Mouse (Mus musculus): ENCODE data around the gene Cygb.

Cygb gene

DNA sequence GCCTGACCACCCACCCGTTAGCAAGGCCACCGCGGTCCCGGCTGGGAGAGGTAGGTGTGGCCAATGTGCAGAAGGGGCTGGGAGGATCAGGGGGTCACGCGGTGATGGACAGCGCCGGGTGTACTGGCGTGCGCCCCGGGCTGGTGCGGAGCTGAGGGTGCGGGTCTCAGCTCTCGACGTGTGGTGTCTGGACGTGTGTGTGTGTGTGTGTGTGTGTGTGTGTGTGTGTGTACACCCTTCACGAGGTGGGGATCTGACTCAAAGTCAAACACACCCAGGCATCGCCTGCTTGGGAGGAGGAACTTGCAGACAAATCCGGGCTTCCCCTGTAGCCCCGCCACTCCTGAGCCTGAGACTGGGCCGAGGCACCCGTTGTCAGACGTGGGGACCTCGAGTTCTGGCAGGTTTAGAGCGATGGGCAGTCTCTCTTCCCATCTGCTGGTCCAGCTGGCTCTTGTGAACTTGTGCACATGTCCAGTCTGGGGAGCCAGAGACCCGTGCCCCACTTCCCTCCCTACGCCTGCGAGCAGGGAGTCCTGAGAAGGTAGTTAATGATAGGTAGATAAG, at the start of gene Cygb:
Gene Cygb (minus strand): TSS at position 59 of the 567 bp plus-strand sequence.
- DNase-seq = no peak

DNA sequence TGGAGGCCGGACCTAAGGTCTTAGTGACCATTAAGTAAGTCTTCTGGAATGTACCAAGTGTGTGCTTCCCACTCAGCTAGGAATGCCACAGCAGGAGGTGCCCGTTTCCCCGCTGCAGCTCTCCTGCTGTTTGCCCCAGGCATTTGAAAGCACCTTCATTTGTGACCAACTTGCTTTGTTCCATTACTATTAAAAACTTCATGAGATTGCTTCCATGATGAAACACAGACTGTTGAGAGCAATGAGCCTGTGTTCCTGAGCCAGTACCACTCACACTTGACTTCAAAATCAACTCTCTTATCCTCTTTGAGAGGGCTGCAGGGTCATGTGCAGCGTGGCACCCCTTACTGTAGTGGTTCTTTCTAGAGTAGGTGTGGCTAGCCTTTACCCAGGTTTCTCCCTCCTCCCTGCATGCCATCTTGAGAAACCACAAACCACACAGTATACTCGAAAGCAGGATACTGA, 47.3 kb upstream of the Cygb start:
- peak in 1 of 2 experiments; percentile 70 for DNase-seq

DNA sequence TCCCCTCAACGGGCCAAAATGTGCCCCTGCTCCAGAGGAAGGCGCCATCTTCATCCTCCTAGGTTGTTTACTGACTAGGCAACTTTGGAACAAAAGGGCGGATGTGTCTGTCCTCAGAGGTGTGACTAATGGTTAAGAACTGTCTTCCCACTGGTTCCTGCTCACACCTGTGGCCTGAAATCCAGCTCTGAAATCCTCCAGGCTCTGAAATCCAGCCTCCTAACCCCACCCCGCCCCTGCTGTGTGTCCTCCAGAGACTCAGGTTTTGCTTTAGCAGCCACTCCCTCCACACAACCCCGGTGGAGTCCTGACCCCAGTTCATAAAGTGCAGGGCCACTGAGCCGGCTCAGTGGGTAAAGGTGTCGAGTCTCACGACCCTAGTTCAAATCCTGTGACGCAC, 43.4 kb upstream of the Cygb start:
- no peak for DNase-seq

DNA sequence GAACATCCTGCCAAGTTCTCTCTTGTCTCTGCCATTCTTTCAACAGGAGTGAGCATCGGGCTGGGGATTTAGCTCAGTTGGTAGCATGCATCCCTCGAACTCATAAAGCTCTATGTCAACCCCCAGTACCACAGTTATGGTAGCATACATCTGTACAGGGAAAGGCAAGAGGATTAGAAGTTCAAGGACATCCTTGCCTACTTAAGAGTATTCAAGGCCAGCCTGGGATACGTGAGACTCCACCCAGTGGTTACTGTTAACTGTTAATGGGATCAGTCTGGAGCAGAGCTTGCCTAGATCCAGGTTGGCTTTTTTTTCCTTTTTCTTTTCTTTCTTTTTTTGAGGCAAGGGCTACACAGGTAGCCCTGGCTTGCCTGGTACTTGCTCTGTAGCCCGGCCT, 42.3 kb upstream of the Cygb start:
- DNase-seq = no peak

DNA sequence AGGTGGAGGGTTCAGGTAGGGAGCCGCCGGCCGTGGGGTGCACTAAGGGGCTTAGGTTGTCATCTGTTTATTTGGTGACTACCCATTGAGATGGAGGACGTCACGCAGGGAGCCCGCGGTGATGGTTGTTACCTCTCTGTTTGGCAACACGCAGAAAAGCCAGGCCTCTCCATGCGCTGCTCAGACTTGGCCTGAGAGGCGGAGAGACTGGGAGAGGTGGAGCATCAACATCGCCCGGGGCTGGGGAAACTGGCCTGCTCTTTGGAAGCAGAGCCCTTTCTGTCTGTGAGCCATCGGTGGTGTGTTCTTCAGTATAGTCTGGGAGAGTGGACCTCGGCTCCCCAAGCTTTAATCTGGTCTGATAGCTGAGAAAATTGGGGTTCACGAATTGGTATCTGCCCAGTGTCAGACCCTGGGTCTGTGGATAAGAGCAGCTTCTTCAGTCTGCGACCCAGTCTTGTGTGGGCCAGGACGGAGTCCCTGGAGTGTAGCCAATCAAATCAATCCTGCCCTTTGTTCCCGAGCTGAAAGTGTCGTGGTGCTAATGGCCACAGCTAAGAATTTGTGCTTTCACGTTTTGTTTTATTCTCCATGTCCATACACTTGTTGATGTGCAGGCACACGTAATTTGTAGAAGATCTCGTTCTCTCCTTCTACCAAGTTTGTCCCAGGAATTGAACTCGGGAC, 41.2 kb upstream of the Cygb start:
- peak in 1 of 2 experiments; percentile 61 for DNase-seq

DNA sequence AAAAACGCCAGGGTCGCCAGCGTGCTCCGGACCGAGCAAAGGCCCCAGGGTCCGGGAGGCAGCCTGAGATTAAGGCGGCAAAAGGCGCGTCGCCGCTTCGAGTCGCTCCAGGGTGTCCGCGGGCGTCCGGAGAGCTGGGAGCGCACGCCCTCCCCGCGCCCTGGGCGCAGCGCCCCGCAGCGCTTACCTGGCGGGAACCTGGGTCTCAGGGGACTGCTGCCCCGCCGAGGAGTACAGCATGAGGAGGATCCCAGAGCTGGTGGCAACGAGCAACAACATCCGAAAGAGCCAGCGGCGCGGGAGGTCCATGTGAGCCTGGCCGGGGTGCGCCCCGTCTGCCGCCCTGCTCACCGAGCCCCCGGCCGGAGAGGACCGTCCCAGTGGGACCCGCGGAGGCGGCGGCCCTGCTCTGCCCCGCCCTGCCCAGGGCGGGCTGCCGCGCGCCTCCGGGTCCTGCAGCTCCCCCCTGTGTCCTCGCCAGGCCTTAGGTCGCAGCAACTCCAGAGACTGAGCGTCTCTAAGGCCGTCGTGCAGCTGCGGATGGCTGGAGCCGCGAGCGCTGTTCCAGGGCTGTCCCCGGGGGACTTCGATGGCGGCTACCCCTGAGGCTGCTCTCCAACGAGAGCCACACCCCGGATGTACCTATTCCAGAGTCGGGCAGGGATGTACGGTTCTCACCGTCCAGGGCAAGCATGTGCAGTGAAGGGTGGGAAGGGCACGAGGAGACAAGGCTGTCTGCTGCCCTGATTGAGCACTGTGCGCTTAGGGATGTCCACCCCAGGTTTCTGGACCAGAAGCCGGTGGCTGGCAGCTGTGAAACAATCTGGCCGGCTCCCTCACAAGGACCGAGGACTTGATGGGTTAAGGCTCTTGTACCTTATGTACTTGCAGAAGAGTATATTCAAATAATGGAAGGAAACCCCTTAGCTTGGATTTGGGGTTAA, 40.4 kb upstream of the Cygb start:
- DNase-seq = peak in 1 of 2 experiments; percentile 68

DNA sequence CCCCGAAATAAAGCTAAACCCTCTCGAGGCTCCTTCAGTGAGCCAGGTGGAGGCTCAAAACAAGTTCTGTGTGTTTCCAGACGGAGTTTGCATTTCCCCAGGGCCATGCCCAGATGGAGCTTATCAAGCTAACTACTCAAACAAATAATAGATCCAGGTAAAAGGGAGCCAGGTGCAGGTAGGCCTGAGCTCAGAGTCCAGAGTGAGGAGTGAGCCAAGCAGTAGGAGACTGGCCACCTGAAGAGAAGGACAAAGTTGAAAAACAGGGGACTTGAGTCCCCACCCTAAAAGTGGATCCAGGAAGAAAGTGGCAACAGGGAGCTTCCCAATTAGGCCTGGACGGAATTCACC, 39.8 kb upstream of the Cygb start:
- no peak for DNase-seq

DNA sequence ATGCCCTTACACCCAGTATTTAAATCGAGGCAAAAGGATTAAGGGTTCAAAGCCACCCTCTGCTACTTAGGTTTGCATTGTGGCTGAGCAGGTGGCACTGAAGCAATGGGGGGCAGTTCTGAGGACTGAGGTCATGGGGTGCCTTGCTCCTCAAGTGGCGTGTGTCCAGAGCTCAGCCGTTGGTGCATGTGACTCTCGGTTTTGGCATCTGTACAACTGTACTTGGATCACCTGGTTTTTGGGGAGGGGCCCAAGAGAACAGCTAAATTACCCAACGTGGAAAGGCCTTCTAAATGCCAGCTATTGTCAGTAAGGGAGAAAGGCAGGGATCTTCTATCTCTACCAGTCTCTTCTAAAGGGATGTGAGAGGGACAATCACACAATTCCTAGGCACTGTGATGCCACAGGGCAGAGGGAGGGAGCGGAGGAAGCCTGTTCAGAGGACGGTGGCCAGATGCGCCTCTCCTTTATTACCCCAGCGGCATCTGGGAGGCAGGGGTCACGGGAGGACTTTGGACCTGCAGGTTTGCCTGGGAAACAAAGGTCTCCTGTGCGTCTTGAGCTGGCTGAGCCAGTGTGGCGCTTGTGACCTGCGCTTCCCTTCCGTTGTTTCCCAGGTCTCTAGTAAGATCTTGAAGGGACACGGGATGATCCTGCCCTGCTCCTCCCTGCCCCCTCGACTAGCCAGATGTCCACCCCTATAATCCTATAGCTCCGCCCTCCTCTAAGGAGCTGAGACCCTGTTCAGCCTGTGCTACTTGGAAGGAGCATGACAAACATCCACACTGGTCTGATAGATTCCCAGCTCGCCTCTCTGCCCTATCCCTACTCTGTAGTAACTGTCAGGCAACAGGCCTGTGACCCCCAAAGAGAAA, 36.8 kb upstream of the Cygb start:
- DNase-seq = peak; percentile 79

DNA sequence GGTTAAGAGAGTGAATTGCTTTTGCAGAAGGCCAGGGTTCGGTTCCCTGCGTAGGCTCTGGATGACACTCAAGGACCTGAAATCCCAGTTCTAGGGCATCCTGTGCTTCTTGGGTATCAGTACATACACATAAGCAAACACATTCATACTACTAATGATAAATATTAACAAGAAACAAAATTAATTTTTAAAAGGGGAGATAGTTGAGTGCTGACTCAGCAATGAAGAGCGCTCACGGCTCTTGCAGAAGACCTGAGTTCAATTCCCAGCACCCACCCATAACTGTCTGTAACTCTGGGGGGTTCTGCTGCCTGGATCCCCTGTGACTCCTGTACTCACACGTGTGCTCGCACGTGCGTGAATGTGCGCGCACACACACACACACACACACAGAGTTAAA, 35.5 kb upstream of the Cygb start:
- DNase-seq = no peak

DNA sequence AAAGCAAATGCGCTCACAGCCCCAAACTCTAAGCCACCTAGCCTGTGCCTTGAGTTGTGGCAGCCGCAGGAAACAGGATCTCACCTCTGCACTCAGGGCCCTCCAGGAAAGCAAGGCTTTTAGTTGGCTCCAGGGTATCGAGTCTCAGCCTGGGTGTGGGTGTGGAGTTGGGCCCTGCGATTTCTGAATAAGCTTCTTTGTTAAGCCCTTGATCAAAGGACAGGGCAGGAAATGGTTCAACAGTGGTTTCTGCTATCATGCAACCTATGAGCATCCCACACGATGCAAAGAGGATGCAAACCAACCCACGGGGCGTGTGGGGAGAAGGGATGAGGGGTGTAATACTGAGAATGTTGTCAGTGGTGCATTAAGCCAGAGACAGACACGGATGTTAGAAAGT, 33.8 kb upstream of the Cygb start:
- no peak for DNase-seq

DNA sequence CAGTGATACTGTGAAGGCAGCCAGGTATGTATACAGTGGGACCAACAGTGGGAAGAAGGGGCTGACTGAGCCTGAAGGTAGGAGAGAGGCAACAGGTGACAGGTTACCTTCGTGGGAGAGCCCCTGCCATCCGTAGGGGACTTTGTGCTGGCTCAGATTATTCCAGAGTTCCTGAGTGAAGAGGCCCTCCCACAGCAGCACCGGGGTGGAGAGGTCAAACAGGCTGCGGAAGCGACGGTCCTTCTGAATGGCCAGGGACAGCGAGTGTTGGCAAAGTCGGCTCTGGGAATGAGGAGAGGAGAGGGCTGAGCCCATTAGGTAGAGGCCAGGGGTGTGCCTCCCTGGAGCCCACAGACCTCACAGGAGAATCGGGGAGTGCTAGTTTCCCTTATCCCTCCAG, 31.6 kb upstream of the Cygb start:
- peak in 1 of 2 experiments; percentile 52 for DNase-seq

DNA sequence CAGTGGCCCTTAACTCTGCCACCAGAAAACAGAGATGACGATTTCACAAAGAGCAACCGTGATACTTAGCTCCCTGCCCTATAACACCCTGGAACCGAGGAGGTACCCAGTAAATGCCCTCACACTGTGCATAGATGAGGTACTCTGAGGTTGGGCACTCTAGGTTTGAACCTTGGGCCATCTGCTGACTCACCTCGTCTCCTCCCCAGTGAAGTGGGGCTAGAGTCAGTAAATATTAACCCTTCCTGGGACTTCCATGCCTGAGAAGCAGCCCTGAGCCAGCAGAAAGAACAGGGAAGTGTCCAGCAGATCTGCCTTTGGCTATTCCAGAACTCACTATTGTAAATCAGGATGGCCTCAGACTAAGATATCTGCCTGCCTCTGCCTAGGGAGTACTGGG, 29.7 kb upstream of the Cygb start:
- peak; percentile 80 to 86 for DNase-seq

DNA sequence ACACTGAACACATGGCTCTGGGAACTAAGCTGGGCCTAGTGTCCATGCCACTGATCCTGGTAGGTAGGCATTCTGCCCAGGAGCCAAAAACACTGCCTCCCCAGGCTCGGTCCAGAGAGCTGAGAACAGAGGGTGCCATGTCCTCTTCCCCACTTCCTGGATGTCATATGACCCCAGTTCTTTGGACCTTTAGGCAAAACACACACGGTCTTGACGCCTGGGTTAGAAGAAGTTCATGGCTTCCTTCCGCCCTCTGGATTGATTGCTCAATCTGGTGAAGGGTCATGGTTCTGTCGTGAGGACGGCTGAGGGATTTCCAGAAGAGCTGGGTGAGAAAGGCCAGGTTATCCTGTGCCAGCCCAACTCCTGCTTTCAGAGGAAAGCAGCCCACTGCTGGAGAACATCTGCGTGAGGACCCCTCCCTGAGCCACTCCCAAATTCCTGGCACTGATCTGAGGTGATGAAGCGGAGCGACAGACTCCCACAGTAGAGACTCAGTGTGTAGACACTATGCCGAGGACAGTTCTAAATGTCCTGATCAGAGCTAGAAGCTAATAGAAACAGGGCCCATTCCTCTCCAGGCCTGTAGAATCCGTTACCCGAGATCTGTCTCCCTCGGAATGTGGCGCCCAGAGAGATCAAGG, 28.5 kb upstream of the Cygb start:
- DNase-seq = peak; percentile 81 to 89

DNA sequence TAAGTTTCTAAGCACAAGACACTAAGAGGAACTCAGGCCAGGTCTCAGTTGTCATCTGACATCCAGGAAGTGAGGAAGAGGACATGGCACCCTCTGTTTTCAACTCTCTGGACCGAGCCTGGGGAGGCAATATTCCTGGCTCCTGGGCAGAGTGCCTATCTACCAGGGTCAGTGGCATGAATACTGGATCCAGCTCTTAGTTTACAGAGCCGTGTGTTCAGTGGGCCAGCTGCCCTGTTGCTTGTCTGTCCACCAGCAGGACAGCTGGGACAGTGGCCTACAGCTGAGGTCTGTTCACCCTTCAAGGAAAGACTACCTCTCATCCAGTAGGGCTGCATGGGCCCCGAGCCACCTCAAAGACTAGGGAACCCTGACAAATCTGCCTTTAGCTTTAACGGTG, 27.0 kb upstream of the Cygb start:
- no peak for DNase-seq

DNA sequence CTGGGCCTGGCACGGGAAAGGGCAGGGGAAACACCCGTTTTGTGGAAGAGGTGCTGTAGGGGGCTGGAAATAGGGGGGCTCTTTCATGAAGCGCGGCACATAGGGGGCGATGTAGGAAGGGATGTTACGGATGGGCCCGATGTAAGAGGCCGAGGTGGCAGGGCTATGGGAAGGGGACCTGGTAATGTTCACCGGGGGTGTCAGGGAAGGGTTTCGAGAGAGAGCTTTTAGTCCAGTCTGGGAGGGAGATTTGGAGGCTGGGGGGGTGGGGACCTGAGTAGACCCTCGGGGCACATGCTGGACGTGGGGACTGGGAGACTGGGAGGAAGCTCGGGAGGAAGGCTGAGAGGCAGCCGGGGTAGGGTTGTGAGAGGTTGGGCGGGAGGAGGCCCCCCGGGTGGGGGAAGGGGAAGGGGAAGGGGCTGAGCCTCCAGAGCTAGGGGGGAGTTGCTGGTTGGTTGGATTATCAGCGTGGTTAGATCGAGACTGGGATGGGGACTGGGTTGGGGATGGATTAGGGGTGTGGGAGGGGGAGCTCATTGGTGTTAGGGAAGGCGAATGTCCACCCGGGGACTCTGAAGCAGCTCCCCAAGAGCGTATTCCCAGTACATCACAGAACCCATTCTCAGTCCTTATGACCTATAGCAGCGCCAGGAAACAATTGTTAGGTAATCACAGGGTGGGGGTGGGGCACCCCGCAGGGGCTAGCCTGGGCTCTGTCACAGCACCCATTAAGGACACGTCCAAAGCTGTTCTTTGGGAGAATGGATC, 26.4 kb upstream of the Cygb start:
- no peak for DNase-seq

DNA sequence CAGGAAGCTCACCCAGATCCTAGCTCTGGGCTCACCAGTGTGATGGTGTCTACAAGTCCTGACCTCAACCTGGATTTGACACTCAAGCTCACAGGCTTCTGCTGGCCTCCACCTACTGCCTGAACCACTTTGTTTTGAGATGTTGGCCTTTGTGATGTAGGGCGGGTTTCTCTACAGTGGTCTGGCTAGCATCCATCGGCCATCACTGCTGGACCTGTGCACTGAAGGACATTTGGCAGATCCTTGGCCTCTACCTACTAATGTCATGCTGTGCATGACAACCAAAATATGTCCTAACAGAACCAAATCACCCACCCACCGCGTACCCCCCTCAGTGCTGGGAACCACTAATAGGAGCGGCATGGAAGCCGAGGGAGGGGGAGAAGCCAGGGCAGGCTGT, 25.0 kb upstream of the Cygb start:
- no peak for DNase-seq

DNA sequence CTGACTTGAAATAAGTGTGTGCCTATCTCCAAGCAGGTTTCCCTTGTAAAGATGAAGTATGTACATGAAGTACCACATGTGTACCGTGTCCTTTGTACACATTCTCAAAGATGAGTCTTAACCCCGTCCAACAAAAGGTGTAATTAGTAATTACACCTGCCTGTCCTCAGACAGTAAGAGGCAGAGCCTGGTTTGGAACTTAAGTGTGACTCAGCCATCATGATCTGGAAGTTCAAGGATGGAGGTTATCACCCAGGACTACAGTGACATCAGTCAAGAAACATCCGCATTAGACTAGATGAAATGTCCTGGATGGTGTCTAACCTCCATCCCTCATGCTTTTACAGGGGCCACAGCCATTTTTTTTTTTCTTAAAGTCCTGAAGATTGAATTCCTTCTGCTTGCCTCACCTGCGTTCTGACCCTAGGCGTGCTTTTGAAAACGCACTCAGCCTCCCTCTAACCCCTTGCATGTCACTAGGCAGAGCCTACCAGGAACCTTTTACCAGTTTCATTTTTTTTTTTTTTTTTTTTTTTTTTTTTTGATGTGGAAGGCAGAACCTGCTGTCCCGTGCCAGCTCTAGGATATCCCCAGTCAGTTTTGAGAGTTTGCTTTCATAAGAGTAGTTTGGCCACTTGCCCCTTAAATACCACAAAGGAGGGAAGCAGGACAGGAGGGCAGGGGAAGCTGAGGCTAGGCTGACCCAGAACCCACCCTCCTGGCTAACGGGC, 23.8 kb upstream of the Cygb start:
- no peak for DNase-seq

DNA sequence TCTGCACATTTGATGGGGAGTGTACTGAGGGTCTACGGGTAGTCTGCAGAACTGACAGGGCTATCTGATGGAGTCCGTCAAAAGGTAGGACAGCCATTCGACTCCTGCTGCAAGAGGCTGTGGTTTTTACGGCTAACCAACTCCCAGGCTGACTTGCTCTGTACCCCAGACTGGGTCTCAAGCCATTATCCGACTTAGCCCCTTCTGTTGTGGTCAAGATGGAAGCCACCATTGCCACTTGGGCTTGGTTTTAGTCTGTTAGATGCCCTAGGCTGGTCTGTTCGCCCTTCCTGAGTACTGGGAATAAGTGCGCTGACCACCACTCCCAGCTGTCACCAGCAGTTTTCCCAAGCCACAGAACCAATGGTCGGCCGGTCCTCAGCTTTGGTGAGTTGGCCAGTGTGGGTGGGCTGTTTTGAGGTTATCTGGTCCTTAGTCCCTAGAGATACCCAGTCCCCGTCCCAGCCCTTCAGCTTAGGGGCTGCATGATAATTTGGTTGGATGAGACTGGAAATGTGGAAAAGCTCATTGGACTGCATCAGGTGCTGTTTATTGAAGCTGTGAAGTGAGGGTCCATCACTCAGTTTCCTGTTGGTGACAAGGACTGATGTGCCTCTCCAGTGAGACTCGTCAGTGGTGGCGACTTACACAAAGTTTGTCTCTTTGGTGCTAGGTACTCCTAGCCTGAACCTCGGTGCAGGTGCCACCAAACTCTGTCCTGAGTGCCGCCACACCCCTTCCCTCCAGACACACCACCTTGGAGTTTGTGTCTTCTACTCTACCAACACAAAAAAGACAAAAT, 22.3 kb upstream of the Cygb start:
- DNase-seq = no peak

DNA sequence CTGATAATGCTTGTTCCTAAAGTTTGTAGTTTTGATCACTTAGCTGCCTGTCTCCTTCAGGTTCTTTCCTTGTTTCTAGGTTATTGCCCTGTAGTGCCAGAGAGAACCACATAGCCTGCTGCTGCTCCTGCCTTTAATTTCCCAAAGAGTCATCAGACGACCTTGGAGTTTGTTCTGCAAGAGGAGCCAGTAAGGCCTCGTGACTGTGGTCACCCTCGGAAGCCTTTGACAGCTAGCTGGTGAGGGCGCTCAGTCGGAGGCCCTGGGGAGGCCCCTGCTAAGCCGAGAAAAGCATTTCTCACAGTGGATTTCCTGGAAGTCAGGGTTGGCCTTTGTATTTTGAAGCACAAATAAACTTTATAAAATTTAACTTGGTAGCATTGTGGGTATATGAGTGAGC, 21.3 kb upstream of the Cygb start:
- DNase-seq = peak; percentile 86 to 90

Measured in kidney, adult 8-10 months (tissue).